Mouse (Mus musculus) lung, postnatal 25 days (tissue): ENCODE data around the gene Cd1d1.

Experiments
- DNase-seq: peaks from one replicate; pipeline ENCODE4 v3.0.0; 2022; ENCODE audit warnings: low spot score

Cd1d1 gene

GRCm38 (mm10) chr3:86960656-86961394 is 38.4 kb downstream of the Cd1d1 start:
- DNase-seq, result no peak

- DNase-seq, result no peak
Measured at GRCm38 (mm10) chr3:86959088-86959487, 40.2 kb downstream of the Cd1d1 start.

GRCm38 (mm10) chr3:86955376-86955775 is 43.9 kb downstream of the Cd1d1 start:
- DNase-seq, result no peak

GRCm38 (mm10) chr3:86954521-86954920 is 44.7 kb downstream of the Cd1d1 start:
- DNase-seq, result no peak

GRCm38 (mm10) chr3:86953819-86954218 is 45.4 kb downstream of the Cd1d1 start:
- DNase-seq, result no peak

DNA sequence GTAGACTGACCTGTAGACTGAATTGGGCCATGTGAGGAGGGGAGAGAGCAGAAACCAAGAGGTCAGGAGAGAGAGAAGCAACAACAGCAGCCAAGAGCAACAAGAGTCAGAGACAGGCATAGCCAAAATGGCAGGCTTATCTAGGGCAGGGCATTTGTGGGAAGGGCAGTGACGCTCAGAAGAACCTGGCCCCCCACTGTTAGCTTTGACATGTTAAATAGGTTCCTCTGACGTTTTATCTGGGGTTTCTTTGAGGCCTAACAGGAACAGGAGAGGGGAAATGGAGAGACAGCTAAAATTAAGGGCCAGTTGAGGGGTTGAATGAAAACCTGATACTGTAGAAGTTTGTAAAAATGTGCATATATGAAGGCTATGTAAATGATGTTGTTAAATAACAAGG is 48.6 kb downstream of the Cd1d1 start:
- no peak for DNase-seq
